Mouse (Mus musculus): ENCODE data around the gene Srpk2. TPM values are rescaled to one million over a fixed set of nuclear protein-coding genes. Genes with fewer than 3 reads are reported as not detected.
"Not testable (repeated sequence)": the region's sequence is repeated elsewhere in the genome, so short reads cannot be mapped to it uniquely, and the experiment has no call there.

Gene Srpk2
- total RNA-seq, 2 experiments from 2014 or later: 47.2 to 56.2 TPM

DNA sequence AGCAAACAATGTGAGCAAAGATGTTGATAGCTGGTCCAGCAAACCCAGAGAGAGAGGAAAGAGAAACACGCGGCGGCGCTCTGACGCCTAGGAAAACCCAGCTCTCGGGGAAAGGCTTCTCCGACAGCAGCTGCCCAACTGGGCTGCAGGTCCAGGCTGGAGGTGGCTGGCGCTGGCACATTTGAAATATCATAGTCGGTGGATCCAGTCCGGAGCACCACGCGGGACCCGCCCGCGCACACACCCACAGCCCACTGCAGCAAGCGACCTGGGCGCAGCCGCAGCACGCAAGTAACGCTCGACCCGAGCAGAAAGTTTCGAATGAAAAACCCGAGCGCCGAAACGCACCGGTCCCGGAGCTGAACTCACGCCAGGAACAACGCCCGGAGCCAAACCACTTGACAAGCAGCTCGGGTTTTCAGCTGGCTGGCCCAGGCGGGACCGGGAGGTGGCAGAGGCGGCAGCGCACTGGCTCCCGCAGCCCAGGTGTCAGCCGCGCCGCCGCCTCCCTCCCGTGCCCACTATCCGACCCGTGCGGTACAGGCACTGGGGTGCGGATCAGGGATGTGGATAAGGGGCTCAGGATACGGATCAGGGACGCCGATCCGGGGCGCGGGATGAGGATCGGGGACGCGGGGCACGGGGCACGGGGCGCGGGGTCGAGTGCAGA lies 9.5 kb downstream of the Srpk2 start:
- DNase-seq (ENCODE audit: low spot score in 2 of 2): peak; percentile 38 to 67

DNA sequence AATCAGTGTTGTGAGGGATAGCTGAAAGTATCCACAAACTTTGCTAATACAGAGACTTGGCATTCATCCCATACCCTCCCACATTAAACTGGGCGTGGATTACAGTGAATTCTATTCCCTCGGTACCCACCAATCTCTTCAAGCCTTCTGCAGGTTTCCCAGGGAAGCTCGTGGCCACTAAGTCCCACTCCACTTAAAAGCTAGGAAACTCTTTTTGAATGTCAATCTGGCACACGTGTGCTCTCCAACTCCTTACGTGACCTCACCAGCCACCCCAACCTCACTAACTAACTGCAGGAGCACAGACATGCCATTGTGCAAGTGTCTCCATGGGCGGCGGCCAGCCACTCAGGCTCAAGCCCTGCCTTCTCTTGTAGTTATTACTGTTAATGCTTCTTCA lies 12.3 kb downstream of the Srpk2 start:
- no peak for DNase-seq (ENCODE audit: low spot score in 2 of 2)

DNA sequence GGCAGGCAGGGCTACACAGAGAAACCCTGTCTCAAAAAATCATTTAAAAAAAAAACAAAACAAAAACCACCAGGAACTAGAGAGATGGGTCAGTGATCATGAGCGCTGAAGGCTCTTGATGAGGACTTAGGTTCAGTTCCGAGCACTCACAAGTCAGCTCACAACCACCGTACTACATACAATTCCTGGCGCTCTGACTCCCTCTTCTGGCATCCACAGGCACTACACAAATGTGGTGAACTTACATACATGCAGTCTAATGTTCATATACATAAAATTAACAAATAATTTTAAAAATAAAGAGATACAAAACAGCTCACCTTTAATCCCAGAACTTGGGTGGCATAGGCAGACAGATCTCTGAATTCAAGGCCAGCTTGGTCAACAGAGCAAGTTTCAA lies 13.5 kb downstream of the Srpk2 start:
- no peak for DNase-seq (ENCODE audit: low spot score in 2 of 2)

DNA sequence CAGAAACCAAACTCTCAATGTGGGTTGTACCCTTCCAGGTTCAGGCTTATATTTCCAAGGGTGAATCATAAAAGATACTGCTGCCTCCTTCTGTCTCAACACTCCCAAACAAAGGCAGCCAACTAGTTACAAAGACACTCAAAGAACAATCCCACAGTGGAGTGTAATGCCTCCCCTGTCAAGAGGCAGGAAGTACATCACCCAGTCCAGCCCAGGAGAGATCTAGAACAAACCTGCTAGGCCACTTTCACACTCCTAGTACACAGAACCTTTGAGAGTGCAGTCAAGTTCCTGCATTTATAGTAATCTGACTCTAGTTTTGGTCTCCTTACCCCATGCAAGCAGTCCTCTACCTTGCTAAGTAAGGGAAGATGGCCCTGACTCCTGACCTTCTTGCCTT lies 18.5 kb downstream of the Srpk2 start:
- DNase-seq (ENCODE audit: low spot score in 2 of 2): no peak

DNA sequence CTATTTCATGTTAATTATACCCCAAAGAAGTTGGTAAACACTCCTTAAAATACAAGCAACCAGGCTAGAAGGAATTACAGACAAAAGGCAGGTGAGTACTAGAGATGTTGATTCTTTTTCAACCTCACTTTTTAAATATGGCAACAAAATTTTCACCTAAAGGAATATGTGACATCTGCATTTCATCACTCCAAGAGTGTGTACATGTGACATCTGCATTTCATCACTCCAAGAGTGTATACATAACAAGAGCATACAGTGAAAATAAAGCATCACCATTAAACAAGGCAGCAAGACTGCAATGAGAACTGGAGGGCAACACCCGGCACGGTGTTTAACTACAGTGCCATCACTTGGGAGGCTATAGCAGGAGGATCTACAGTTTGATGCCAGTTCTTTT lies 23.2 kb downstream of the Srpk2 start:
- no peak for DNase-seq (ENCODE audit: low spot score in 2 of 2)

DNA sequence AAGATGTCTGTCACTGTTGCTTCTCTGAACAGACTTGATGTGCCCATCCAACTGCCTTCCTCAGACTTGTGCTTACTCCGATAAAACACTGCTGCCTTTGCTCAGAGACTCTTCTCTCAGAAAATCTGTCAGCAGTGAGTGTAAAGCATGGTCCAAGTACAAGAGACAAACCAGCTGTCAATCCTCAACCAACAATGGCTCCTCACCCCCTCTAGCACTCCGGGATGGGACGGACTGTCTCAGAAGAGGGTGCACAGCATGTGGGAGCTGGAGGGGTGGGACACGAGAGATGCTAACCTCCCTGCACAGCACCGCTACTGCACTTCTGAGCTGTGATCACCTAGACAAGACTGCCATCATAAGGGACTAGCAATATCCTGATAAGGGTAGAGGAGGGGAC lies 26.4 kb downstream of the Srpk2 start:
- DNase-seq (ENCODE audit: low spot score in 2 of 2): no peak

DNA sequence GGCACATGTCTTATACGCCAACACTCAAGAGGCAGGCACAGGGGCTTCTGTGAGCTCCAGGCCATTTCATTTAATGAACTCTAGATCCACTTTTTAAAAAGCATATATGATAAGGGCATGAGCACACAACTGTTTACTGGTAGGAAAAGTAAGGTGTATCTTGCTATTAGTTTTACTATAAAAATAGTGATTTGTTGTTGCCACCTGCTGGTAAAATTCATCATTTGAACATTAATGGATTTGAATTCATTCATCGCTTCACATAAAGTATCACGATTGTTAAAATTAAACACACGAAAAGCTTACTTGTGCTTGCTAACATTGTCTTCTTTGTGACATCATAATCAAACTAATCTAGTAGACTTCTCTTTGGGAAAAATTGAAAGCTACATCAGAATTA lies 27.8 kb downstream of the Srpk2 start:
- DNase-seq (ENCODE audit: low spot score in 2 of 2): no peak

DNA sequence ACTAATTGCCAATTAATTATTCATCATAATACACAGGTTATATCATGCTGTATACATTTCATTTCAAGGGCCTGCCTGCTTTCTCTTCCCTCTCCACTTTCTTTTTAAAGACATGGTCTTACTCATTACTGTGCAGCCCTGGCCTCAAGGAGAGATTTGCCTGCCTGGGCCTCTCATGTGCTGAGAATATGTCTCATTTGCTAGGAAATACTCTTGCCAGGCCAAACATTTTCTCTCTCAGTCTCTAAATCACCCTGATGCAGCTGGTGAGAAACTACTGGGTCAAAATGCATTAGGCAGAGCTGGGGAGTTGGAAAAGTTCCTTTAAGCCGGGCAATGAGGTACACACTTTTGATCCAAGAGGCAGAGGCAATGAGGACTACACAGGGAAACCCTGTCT lies 29.4 kb downstream of the Srpk2 start:
- DNase-seq (ENCODE audit: low spot score in 2 of 2): no peak

DNA sequence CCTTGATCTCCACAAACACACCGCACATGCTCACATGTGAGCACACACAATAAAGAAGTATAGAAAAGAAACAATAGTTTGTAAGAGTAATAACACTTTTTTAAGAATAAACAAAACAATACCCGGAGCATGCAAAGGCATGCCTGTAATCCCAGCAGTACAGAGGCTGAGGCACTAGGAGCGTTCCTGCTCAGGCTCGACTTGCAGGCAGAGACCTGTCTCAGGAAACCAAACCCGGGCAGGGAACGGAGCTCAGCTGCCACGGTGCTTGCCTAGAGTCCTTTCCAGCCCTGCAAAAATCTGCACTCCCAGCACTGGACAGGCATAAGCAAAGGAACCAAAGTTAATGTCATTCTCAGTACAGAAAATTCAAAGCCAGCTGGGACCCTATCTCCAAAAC lies 32.1 kb downstream of the Srpk2 start:
- DNase-seq (ENCODE audit: low spot score in 2 of 2): no peak

DNA sequence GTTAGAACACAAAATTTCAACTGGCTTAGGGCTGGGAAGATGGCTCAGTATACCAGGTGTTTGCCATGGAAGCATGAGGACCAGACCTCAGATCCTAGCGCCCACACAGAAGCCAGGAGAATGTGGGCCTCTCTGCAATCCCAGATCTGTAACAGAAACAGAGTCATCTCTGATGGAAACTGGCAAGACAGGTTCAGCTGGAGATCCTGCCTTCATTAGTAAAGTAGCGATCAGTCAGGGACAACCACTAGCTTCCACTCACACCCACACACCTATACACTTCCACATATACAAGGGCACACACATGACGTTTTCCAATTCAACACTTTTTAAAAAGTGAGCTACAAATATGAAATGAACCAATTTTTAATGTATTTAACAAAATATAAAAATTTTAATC lies 32.6 kb downstream of the Srpk2 start:
- no peak for DNase-seq (ENCODE audit: low spot score in 2 of 2)

DNA sequence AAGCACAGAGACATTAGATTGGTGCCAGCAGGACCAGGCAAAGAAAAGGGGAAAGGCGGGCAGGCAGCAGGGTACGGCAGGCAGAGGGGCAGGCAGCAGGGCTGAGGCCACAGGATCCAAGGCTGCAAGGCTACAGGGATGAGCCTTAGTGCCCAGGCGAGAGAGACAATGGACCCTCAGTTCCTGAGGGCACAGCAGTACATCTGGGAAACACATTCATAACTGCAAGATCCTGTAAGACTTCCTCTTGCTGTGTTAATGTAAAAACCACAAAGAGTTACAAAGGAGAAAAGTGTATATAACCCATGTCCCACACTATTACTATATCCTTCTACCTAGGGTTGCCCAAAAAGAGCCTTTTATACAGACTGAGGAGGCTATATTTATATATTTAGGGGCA lies 33.9 kb downstream of the Srpk2 start:
- no peak for DNase-seq (ENCODE audit: low spot score in 2 of 2)

DNA sequence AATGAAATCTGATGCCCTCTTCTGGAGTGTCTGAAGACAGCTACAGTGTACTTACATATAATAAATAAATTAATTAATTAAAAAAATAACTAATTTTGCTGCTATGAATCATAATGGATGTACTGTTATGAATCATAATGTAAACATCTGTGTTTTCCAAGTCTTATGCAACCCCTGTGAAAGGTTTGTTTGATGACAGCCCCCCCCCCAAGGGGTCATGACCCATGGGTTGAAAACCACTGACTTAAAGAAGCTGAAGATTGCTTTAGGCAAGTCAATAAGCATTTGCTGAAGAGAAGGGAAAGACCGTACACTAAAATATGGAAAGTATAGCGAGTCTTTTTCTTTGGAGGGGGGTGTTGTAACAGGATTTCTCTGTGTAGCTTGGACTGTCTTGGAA lies 35.2 kb downstream of the Srpk2 start:
- no peak for DNase-seq (ENCODE audit: low spot score in 2 of 2)

DNA sequence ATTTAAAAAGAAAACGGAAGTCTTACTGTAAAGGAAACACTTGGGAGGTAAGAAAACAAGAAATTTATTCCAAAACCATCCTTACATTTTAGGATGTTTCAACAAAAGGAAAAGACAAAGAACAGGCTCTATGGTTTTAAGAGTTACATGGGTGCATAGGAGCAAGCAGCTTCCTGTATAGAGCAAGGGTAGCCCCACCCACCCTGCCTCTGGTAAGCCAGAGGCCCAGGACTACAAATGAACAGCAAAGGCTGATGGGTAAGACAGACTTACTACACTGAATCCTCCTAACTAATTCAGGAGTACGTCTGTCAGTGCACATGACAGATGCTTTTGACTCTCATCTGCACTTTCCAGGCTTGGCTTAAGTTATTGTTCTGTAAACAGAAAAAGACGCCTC lies 38.7 kb downstream of the Srpk2 start:
- no peak for DNase-seq (ENCODE audit: low spot score in 2 of 2)

DNA sequence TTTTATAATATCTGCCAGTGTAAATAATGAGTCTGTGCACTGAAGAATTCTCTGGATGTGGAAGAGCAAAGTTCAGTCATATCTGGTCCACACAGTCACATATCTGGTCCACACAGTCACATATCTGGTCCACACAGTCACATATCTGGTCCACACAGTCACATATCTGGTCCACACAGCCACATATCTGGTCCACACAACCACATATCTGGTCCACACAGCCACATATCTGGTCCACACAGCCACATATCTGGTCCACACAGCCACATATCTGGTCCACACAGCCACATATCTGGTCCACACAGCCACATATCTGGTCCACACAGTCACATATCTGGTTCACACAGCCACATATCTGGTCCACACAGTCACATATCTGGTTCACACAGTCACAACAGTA lies 45.2 kb downstream of the Srpk2 start:
- DNase-seq (ENCODE audit: low spot score in 2 of 2): not testable (repeated sequence)

DNA sequence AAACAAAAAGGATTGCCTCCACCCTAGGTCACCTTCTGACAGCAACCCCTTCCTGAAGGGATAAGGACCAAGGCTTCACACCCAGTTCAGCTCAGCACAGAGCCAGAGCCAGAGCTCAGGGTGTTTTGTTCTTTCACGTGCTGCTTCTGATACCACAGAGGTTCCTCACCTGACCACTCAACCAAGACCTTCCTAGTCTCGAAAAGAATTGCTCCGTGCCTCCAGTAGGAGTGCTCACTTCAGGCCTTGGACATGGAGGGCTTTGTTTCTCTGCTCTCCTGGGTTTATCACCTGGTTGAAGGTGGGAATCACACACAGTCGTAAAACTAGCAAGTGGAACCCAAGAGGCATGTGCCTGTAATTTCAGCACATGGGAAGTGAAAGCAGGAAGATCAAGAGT lies 46.4 kb downstream of the Srpk2 start:
- no peak for DNase-seq (ENCODE audit: low spot score in 2 of 2)

DNA sequence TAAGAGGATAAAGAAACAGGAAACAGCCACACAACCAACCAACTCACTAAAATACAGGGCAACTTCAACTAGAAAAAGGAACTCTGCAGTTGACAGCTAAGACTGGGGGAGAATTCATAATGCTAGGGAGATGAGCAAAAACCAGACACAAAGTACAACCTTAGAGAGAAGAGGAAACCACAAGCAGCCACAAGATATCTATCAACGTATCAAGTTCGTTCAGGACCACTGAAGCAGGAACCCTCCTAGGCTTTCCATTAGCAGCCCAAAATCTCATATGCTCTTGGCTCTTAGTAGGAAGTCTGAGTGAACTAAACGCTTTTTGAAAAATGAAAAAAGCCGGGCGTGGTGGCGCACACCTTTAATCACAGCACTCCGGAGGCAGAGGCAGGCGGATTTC lies 47.1 kb downstream of the Srpk2 start:
- DNase-seq (ENCODE audit: low spot score in 2 of 2): no peak

DNA sequence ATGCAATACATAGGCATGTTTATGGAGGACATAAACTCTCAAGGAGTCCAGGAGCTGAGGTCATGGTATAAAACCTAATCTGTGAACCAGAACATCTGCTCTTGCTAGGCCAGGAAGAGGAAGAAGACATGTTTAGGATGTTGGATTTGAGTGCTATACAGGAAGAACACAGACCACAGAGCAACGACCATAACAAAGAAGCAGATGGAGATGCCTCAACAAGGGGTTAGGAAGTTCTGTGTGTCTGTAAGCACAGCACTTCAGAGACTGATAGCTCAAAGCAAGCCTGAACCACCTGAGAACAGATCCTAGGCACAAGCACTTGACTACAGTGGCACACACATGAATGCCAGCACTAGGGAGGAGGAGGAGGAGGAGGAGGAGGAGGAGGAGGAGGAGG lies 52.9 kb downstream of the Srpk2 start:
- no peak for DNase-seq (ENCODE audit: low spot score in 2 of 2)

DNA sequence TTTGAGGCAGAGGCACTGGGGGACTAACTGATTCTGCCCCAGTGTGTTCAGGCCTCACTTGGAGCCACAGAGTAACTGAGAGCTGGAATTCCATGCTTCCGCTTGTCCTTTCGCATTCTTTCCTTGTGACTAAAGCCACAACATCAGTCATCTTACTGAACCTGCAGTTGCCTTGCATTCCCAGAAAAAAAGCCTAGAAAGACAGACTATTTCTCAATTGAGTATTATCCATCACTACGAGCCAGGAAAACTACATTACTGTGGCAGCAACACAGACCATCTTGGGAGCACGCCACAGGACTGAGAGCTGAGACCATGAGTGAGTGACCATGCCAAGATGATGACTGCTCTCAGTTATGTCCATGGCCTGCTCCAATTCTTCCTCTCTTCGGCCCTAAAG lies 57.2 kb downstream of the Srpk2 start:
- DNase-seq (ENCODE audit: low spot score in 2 of 2): peak in 1 of 2 experiments; percentile 49

DNA sequence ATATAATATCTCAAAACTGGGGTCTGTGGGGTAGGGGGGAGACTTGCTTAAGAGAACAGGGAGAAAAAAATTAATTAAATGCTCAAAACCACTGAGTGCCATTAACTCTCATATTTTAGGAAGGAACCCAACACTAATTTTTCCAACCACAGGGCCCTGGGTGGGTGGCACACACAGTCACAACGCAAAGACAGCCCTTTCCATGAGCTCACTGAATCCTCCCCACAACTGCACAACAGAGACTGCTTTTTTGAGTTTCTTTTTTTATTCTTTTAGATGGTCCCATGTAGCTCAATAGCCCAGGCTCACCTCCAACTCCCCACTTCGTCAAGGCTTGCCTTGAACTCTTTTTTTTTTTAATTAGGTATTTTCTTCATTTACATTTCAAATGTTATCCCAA lies 58.2 kb downstream of the Srpk2 start:
- no peak for DNase-seq (ENCODE audit: low spot score in 2 of 2)

DNA sequence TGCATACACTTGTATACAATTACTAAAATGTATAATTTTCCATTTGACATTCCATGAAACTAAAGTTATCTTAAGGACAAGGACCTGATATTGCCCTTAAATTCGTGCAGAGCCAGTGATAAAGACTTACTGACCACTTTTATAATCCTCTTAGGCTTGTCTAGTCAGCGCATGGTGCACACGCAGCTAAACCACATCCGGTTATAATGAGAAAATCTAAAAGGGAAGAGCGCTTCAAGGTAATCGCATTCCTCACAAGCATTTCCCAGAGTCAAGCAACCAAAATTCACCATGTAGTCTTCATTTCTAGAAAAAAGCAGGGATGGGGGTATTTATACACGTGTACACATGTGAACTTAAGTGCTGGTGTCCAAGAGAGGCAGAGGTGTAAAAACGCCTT lies 63.8 kb downstream of the Srpk2 start:
- DNase-seq (ENCODE audit: low spot score in 2 of 2): no peak

DNA sequence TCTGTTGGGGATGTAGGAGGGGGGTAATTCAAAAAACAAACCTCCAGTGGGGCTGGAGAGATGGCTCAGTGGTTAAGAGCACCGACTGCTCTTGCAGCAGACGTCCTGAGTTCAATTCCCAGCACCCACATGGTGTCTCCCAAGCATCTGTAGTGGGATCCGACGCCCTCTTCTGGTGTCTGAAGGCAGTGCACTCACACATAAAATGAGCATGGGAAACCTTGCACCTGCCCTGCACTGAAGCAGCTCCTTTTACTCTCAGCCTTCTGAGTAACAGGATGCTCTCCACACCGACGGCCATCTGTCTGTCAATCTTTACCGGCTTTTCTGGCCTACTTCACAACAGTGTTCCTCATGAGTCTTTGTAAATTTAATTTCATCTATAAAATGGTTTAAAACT lies 65.8 kb downstream of the Srpk2 start:
- no peak for DNase-seq (ENCODE audit: low spot score in 2 of 2)

DNA sequence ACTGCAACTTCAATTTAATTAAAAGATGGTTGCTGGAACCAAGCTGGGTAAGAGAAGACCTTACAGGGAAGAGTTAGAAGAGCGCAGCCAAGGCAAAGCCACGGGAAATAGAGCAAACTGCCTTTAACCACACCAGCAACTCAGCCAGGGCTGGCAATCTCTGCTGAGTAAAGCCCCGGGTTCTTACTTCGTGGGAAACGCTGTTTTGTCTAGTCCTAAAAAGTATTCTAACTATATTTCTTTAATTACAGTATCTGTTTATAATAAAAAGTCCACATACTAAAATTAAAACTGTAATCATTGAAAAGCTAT lies 67.4 kb downstream of the Srpk2 start:
- DNase-seq (ENCODE audit: low spot score in 2 of 2): no peak

DNA sequence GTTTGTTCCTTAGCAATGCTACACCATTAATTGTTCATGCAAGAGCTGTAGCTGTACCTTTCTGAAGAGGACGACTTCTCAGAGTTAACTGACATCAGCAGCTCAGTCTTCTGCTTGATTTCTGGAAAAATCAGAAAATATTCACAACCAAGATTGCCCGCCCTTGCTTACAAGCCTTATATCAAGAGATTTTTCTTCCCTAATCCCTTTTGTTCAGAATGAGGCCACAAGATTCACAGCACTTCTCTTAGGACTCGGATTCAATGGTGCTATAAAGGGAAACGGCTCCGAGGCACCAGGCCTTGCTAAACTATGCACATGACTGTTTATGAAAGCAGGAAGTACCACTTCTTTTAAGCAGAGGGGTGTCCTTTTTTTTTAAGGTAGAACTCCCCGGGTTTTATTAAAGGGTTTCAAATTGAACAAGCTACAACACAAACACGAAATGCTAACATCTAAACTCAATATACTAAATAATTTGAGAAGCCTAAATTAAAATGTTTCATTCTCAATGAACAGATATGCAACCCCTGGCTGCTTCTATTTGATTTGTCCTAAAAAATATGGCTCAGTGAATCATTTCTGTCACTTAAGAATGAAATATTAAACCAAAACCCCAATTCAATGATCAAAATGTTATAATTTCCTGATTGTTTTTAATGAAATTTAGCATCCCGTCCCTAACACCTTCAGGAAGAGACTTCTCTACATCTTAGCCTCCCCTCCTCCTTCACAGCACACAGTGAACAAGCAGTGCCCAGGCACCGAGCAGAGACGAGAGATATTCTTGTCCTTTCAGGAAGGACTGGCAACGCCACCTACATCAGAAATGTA lies 67.9 kb downstream of the Srpk2 start:
- peak in 1 of 2 experiments; percentile 45 for DNase-seq (ENCODE audit: low spot score in 2 of 2)
